Mouse (Mus musculus): ENCODE measurements at regions not wholly inside any gene's neighbourhood (a gene's known extent, or its start where the extent isn't known, plus 50 kb on each side); places are given as distances from the start of the nearest gene placed in this dataset.

DNA sequence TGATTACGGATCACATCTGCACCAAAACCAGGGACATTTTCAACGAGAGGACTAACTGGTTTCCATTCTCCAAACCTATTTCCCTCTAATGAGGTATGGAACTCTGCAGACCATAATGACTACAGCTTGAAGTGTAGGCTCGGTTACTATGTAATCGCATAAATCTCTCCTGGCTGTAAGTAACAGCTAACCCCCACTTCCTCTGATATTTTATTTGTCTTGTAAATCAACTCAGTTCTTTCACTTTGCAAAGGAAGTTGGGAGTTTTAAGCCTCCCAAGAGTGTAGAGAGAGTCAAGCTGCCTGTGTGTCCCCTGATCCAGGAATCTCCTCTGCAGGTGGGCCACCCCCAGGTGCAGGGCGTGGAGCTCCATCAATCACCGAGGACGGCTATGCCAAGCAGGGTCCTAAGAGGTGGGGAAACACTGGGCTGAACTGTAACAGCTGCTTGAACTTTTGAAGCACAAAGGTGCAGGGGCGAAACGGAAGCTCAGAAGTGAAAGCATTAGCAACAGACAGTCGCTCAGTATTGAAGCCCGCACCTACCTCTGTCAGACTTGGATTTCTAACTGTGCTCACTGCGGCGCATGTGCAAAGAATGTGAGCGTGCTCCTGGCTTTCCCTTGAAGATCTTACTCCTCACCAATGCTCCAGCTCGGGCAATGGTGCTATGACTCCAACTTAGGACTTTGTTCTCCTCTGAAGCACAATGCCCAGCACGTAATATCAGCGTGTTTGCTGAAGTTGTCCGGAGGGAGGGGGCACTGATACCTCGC is 140.1 kb upstream of the Map3k7 start:
- peak in 1 of 2 experiments; percentile 5 for DNase-seq (ENCODE audit: low spot score in 2 of 2)

- DNase-seq (ENCODE audit: low spot score in 2 of 2) = no peak
Measured at GRCm38 (mm10) chr4:31824518-31825437, 139.1 kb upstream of the Map3k7 start.

DNA sequence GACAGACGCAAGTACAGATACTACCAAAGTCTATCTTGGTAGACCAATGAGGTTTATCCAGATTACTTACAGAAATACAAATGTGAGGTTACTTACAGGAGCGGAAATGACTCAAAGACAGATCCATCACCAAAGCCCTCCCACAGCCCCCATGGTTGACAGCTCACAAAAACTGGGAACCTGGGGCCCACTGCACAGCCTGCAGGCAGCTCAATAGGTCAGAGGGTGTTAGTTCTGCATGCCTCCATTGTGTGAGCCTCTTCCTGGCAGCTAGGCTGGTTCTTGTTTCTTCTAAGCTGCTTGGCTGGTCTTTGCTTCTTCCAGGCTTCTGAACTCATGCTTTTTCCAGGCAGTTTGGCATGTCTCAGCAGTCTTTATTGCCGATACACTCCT is 138.5 kb upstream of the Map3k7 start:
- no peak for DNase-seq (ENCODE audit: low spot score in 2 of 2)

DNA sequence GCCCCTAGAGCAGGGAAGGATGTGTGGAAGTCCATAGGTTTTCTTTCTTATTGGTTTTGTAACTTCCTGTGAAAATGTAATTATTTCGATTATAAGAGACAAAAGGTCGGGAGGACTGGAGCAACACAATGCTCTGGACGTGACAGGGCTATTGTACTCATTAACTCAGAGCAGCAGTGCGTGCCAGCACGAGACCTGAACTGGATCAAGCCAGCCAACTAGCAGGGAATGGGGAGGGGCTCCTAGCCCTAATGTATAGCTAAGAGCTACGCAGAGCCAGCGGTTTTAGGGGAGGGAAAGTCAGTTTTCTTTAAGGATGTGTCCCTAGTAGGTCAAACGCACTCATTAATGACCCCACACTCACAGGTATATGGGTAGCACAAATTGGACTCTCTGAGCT is 137.2 kb upstream of the Map3k7 start:
- DNase-seq (ENCODE audit: low spot score in 2 of 2) = no peak

GRCm38 (mm10) chr4:31827266-31827665 is 136.6 kb upstream of the Map3k7 start:
- DNase-seq (ENCODE audit: low spot score in 2 of 2) = no peak

DNA sequence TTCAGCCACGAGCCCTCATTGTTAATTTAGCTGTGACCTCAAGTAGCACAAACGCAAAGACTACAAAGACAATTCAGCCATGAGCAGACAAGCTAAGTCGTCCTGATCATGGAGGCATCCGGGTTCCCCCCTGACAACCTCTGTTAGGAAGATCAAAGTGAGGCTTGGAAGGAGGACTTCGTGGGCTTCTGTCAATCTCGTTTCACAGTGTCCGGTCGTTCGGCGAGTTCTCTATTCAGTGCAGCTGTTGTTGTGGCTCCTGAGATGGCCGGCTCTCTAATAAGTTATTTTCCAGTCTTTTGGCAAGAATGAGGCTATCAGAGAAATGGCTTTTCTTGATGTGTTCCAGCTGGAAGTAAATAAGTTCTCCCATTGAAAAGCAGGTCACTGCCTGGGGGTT is 133.7 kb upstream of the Map3k7 start:
- no peak for DNase-seq (ENCODE audit: low spot score in 2 of 2)

GRCm38 (mm10) chr4:31831469-31831868 is 132.4 kb upstream of the Map3k7 start:
- DNase-seq (ENCODE audit: low spot score in 2 of 2) = no peak

DNA sequence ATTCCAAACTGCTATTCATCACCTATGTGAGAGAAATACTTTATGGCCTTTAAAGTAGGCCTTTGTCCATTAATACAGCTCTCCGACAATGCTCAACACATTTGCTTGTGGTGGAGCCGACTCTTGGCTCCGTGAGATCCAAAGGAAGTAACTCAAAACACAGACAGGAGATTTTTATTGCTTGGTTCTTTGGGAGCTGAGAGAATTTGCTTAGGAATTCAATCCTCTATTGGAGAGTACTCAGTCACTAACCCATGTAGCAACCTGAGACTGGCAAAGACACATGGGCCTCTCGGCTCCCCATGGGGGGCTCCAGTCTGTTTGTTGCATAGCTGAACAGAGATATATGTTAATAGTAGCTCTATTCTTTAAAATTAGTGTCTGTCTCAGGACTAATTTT is 130.1 kb upstream of the Map3k7 start:
- DNase-seq (ENCODE audit: low spot score in 2 of 2) = no peak

DNA sequence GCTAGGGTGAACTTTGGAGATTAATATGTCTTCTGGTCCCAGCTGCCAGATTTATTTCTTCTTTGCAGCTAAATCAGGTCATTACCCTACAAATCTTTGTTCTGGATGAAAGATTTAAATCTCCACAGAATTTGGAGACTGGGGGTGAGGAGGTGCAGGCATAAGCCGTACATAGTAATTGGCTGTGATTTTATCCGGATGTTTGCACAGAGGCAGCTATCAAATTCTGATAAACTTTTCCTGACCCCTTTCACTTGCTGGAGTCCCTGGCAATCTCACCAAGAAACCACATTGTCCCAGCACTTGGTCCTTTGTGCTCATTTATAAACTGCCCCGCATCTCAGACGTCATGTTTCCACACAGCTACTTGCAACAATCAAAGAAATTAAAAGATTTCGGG is 128.8 kb upstream of the Map3k7 start:
- DNase-seq (ENCODE audit: low spot score in 2 of 2) = no peak

DNA sequence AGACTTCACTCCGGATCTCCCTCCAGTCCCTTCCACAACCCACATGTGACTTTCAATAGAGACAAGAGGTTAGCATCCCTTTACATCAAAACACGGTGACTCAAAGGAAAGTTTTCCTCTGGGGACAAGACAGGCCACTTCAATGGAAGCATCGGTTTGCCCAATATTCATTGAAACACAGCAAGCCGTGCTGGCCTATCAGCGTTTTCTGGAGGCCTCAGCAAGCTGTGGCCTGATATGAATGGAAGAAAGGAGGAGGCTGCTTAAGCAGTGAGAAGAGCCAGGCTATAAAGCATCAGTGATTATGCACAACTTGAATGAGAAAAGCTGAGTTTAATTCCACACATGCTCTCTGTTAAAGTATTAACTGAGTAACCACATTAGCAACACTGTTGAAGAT is 125.3 kb upstream of the Map3k7 start:
- DNase-seq (ENCODE audit: low spot score in 2 of 2) = no peak

GRCm38 (mm10) chr4:31849763-31850162 is 114.1 kb upstream of the Map3k7 start:
- DNase-seq (ENCODE audit: low spot score in 2 of 2) = no peak

GRCm38 (mm10) chr4:31851006-31851405 is 112.9 kb upstream of the Map3k7 start:
- peak in 1 of 2 experiments; percentile 11 for DNase-seq (ENCODE audit: low spot score in 2 of 2)

DNA sequence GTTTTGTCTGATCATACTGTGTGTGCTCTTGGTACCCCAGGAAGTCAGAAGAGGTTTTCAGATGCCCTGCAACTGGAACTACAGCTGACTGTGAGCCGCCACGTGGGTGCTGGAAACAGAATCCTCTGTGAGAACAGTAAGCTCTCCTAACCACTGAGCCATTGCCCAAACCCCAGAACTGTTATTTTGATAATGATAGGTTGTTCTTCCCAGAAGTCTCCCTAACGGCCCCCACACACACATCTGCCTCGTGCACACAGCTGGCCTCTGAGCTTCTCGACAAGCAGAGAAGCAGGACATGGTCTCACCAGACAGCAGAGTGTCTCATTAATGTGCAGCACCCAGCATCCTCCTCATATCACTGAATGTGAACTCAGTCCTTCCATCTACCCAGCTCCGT is 110.0 kb upstream of the Map3k7 start:
- DNase-seq (ENCODE audit: low spot score in 2 of 2) = no peak

DNA sequence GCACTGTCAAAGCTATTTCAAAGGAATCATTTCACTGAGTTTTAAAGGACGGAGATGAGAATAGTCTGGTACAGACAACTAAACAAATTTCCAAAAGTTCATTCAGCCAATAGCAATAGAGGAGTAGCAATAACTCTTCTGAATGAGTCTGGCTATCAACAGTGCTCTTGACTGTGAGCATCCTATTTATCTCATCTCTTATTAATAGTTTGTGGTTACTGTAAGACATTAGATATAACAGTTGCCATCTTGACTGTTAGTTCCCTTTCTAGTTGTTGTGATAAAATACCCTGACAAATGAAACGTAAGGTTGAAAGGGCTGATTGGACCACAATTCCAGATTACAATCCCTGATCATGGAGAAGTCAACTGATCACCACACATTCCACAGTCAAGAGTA is 103.5 kb upstream of the Map3k7 start:
- no peak for DNase-seq (ENCODE audit: low spot score in 2 of 2)

DNA sequence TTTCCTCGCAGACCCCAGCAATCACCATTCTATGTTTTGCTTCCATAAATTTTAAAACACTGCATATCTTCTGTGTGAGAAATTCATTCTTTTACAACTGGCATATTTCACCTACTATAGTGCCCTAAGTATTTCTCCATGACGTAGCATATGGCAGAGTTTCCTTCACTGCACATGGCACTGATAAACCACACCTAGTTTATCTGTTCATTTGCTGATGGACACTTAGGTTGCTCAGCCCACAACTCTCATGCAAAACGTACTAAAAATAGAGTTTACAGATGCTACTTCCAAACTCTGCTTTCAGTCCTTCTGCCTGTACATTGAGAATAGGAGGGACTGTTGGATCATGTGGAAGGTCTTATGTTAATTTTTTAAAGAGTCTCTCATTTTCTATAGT is 102.7 kb upstream of the Map3k7 start:
- DNase-seq (ENCODE audit: low spot score in 2 of 2) = no peak

DNA sequence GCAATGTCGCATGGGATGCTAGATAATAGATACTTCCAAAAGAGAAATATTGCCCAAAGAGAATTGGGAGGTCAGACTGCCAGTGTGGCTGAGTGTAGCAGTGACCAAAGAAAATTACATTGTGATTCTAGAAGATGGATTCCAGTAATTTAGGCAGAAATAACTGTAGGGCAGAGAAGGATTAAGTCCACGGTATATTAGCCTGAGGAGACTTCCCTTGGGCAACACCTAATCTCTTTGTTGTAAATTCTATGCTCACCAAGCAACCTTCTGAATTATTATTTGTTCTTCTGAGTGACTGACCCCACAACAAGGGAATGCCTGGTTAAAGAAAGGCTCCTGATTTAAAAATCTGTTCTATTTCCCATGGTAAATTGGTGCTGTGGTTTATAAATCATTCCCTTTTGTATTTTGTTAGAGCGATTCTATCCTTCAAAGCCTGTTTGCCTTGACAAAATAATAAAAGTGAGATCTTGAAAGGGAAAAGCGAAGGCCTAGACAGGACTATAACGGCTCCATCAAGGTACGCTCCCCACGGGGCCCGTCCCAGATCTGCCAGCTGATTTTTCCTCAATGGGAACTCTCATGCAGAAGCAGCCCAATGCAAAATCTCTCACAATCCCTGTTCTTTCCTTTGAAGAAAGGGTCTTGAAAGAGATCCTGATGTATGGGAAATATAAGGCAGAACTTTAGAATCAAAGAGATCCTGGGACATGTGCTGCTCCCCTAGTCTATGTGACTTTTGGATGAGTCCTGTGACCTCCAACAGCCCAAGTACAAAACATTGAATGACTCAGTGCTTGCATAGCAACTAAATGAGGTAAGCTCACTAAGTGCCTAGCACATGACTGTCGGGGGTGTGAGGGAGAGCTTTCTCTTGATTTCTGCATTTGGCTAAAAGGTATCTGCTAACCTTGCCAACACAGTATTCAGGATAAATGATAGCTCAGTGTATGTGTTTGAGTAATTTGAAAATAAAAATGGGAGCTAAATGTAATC is 90.6 kb upstream of the Map3k7 start:
- DNase-seq (ENCODE audit: low spot score in 2 of 2) = no peak

DNA sequence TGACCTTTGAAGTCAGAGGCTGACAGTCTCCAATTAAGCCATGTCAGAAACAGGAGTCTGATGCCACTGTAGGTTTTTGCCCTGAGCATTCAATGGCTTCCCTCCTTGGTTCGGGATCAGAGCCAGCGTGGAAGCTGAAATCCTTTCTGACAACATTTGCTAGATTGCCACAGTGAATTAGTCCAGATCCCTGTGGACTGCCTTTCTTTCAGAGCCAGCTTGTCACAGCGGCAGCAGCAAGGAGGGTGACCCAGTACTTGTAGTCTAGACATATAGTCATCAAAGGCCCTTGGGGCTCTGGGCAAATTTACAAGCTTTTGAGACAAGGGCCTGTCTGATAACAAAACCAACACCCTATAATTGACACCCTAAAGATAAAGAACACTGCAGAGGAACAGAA is 86.5 kb upstream of the Map3k7 start:
- no peak for DNase-seq (ENCODE audit: low spot score in 2 of 2)

- no peak for DNase-seq (ENCODE audit: low spot score in 2 of 2)
Measured at GRCm38 (mm10) chr4:31878493-31879191, 85.3 kb upstream of the Map3k7 start.

DNA sequence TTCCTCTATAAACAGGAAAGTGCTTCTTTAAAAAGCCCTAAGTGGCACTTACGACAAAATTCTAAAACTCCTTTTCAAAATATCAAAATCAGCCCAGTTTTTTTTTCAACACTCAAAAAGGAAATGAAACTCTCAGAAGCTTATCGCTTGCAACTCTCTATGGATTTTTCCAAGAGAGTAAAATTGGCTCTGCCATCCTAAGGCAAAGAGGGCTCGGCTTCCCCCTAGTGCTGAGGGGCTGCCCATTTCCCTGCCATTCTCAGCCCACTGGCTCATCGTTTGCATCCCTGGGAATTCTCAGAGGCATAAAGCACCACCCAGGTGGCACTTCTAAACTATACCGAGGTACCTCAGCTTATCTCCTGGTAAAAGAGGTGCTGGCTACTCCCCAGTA is 84.7 kb upstream of the Map3k7 start:
- no peak for DNase-seq (ENCODE audit: low spot score in 2 of 2)

DNA sequence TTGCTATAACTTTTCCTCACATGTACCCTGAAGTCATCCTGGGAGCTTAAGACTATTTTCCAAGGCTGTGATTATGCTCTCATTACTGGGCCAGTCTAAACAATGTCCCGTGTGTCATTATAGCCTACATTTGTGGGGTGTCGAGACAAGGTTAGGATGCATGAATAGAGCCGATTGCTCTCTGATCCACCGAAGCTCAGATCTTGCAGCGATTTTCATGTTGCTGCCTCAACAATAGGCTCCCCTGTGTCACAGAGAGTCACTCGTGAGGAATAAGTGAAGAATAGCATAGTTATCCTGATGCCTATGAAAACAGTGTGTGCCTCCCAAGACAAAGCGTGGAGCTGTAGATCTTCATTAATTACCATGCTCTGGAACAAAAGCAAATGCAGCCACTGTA is 83.7 kb upstream of the Map3k7 start:
- DNase-seq (ENCODE audit: low spot score in 2 of 2) = no peak

GRCm38 (mm10) chr4:31889673-31890072 is 74.2 kb upstream of the Map3k7 start:
- no peak for DNase-seq (ENCODE audit: low spot score in 2 of 2)

All from layer of hippocampus, adult 8-10 months (tissue).